Mouse (Mus musculus) MEL-GATA-1-ER (cell line): ENCODE measurements at regions not wholly inside any gene's neighbourhood (a gene's known extent, or its start where the extent isn't known, plus 50 kb on each side); places are given as distances from the start of the nearest gene placed in this dataset.
"Not testable (repeated sequence)": the region's sequence is repeated elsewhere in the genome, so short reads cannot be mapped to it uniquely, and the experiment has no call there.

Source experiments
- DNase-seq: peaks from one replicate; pipeline ENCODE4 v3.0.0-alpha.2; 2012; ENCODE audit warnings: low read depth; ENCODE audit errors: extremely low read depth

DNA sequence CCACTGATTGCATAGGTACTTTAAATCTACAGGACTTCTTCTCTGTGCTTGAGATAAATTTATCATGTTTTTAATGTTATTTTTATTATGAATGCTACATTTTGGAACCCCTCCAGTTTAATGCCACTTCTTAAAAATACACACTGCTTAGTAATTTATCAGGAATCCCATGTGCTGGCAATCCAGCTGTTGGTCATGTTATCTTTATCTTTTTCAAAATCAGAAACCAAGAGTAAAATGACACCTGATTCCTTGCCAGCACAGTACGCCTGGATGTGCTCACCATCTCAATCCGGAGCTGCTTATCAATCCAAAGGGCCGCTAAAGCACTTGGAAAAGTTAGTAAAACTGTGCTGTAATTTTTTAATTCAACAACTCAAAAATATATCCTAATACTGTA lies 497.1 kb downstream of the Hdgfl1 start:
- no peak for DNase-seq

- no peak for DNase-seq
Observed at GRCm38 (mm10) chr13:26267501-26267900, 502.5 kb downstream of the Hdgfl1 start.

- no peak for DNase-seq
Observed at GRCm38 (mm10) chr13:26235941-26236340, 534.0 kb downstream of the Hdgfl1 start.

- no peak for DNase-seq
Observed at GRCm38 (mm10) chr13:26234703-26235102, 535.3 kb downstream of the Hdgfl1 start.

- DNase-seq, result no peak
Observed at GRCm38 (mm10) chr13:26217299-26217698, 552.7 kb downstream of the Hdgfl1 start.

DNA sequence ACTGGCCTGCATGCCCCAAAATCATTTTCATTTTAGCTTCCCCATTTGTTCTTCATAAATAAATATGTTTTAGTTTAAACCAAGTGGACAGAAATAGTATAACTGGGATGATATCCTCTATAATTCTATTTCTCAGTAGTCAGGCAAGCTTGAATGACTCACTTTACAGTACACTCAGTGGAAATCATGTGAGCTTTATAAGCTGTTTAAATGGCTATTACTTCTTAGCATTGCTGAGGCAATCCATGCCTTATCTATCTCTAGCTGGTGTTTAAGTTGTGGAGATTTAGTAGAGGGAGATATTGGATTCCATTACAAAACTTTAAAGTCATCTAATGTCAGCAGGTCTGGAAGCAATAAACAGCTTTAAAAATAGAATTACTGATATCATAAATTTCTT lies 553.4 kb downstream of the Hdgfl1 start:
- DNase-seq, result no peak

GRCm38 (mm10) chr13:26205532-26206105 lies 564.3 kb downstream of the Hdgfl1 start:
- DNase-seq, result no peak

- DNase-seq, result no peak
Observed at GRCm38 (mm10) chr13:26194646-26195045, 575.3 kb downstream of the Hdgfl1 start.

- no peak for DNase-seq
Observed at GRCm38 (mm10) chr13:26183879-26184278, 586.1 kb downstream of the Hdgfl1 start.

DNA sequence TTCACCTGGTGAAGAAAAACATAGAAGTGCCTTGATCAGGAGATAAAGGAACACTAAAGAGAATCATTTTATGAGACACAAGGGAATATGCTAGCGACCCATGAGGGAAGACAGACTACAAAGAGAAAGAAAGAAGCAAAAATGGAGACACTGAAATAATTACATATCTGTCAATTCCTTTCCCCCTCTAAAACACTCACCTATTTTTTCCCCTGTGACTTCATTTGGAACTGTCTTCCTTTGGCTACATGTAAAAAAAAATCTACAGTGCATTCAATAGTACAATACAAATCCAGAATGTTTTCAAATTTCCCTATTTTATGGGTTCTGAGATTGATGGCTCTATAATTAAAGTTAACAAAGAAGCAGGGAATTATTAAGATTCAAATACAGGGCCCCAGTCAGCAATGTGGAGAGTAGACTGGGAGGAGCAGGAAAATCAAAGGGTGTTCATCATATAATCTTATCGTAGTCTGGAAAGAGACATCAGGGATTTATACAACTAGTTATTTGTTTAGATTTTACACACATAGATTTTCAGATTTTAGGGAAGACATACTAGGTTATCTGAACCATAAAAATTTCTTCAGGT lies 598.0 kb downstream of the Hdgfl1 start:
- no peak for DNase-seq

- DNase-seq, result no peak
Observed at GRCm38 (mm10) chr13:26169641-26170040, 600.3 kb downstream of the Hdgfl1 start.

- DNase-seq, result no peak
Observed at GRCm38 (mm10) chr13:26158703-26159102, 611.3 kb downstream of the Hdgfl1 start.

GRCm38 (mm10) chr13:26154701-26155471 lies 615.1 kb downstream of the Hdgfl1 start:
- no peak for DNase-seq

DNA sequence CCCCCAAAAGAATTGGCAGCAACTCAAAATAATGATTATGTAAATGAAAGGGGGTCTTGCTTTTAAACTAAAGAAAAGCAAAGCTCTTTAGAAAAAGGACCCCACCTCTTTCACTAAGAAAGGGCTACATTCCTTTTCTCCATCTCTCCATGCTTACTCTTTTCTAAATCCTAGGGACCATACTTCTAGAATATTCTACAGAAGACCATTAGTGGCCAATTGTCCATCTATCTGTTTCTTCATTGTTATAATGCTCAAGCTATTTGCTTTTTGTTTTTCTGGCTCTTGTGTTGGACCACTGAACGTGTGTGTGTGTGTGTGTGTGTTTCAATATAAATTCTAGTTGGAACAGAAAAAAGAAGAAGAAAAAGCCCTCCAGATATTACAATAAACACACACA lies 615.7 kb downstream of the Hdgfl1 start:
- DNase-seq, result no peak

DNA sequence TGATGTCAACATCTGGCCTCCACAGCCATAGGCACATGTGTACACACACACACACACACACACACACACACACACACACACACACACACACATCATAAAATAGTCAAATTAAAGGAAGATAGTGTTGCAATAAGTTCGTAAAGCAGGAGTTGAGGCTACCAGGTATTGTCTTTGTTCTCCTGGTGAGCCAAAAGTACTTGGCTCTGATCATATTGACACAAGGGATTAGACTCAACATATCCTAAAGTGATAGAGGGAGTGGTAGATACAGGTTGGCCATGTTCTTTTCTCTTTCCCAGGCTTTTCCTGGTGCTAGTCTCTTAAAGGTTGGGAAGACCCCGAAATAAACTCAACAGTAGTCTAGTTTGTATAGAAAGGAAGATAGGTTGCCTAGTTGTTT lies 616.9 kb downstream of the Hdgfl1 start:
- DNase-seq, result no peak

DNA sequence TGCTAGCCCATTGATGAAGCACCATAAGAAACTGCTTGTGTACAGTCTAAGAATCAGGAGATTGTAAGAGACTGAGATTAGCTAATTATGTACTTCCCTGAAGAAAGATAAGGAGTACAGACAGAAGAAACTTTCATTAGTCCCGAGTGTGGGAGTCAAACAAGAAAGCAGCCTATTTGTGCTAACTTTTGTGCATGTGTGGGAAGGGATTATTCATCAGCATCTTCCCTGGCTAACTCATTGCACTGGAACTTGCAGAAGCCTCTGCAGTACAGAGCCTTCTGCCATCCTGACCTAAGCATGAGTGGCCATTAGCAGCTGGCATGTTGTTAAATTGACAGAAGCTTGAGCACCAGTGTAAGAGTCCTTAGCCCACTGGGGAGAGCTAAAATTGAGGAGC lies 619.5 kb downstream of the Hdgfl1 start:
- no peak for DNase-seq

GRCm38 (mm10) chr13:26142811-26143210 lies 627.2 kb downstream of the Hdgfl1 start:
- no peak for DNase-seq

DNA sequence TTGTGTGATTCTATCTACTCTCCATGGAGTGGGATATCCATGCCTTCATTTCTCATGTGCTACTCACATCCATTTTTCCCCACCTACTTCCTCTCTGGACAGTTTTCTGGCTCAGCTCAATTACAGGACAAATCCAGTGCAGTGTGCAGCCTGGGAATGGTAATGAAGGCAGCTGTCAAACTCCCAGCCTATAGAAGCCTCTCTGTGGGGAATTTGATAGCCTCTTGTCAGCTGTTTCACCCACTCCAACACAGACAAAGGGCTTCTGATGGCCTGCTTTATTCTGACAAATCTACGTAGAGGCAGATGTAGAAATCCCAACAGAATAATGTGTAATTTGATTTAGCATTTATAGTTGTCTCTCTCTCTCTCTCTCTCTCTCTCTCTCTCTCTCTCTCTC lies 650.6 kb downstream of the Hdgfl1 start:
- no peak for DNase-seq

GRCm38 (mm10) chr13:26114136-26114535 lies 655.8 kb downstream of the Hdgfl1 start:
- no peak for DNase-seq

- not testable (repeated sequence) for DNase-seq
Observed at GRCm38 (mm10) chr13:26113723-26114122, 656.2 kb downstream of the Hdgfl1 start.

DNA sequence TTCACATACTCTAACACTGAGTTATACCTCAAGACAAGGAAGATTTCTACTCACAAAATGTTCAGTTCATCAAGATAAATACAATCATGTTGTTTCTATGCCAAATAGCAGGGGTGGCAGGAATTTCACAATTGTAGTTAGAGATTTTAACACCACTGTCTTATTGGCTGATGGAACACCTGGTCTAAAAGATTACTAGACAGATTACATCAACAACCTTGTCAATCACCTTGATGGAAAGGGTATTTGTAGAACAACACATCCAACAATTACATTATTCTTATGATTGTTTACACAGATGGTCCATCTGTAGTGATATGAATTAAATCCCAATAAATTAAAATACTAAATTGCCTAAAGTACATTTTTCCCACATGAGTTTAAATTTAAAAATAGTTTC lies 657.4 kb downstream of the Hdgfl1 start:
- no peak for DNase-seq

DNA sequence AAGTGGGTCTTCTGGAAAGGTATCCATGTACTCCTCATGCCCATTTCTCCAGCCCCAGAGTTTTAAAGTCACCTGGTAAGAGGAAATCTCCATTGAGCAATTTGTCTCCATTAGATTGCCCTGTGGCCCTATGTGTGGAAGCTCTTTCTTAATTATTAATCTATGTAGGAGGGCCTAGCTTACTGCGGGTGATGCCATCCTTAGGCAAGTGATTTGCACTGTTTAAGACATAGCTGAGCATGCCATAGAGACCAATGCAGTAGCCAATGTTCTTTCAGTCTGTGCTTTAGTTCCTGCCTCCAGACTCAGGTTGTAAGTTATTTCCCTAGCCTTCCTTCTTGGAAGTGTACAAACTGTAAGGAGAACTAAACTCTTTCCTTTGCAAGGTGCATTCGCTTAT lies 661.0 kb downstream of the Hdgfl1 start:
- DNase-seq, result no peak

GRCm38 (mm10) chr13:26088727-26089126 lies 681.2 kb downstream of the Hdgfl1 start:
- DNase-seq, result no peak
